Mouse (Mus musculus) skeletal muscle tissue, postnatal 0 days (tissue): Measurements from ENCODE around the gene Gm13043. TPM values are rescaled to one million over a fixed set of nuclear protein-coding genes. Genes with fewer than 3 reads are reported as not detected.

Experiments
- polyA plus RNA-seq: library from polyadenylated mRNA; unstranded; fragments of >200 nt; fragmentation: Nextera tagmentation; extraction: Ambion mirVana; gene quantifications from 2 replicates; pipeline ENCODE4 v1.2.1, GENCODE M21; 2015

Gm13043 gene
- polyA plus RNA-seq = not detected in 2 replicates

DNA sequence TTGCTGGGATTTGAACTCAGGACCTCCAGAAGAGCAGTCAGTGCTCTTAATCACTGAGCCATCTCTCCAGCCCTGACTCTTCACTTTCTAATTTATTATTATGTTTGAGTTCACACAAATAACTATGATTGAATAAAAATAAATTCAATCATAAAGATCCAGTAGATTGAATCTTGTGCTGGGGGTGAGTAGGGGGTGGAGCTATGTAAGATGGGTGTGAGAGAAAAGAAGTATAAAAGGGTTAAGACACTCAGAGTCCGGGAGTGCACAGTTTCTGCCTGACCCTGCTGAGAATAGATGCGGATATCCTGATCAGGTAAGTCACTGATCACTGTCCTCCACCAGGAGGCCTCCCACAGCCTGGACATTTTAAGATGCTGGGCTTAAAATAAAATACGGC is at the start of gene Gm13043:
Gene Gm13043, plus strand, starts transcription at position 301 of the 400 bp plus-strand sequence.

DNA sequence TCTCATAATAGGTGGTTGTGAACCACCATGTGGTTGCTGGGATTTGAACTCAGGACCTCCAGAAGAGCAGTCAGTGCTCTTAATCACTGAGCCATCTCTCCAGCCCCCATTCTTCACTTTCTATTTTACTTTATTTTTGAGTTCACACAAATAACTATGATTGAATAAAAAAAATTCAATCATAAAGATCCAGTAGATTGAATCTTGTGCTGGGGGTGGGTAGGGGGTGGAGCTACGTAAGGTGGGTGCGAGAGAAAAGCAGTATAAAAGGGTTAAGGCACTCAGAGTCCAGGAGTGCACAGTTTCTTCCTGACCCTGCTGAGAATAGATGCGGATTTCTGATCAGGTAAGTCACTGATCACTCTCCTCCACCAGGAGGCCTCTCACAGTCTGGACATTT is 24.5 kb downstream of the Gm13043 start, which contains the start of gene Gm13040:
Gene Gm13040, plus strand, starts transcription at position 301 of the 400 bp plus-strand sequence.

DNA sequence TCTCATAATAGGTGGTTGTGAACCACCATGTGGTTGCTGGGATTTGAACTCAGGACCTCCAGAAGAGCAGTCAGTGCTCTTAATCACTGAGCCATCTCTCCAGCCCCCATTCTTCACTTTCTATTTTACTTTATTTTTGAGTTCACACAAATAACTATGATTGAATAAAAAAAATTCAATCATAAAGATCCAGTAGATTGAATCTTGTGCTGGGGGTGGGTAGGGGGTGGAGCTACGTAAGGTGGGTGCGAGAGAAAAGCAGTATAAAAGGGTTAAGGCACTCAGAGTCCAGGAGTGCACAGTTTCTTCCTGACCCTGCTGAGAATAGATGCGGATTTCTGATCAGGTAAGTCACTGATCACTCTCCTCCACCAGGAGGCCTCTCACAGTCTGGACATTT is 40.3 kb downstream of the Gm13043 start, which contains the start of the genes BC080695 and Gm13057:
Gene BC080695, plus strand, starts transcription at position 301 of the 400 bp plus-strand sequence.
Gene Gm13057, plus strand, starts transcription at position 310 of the 400 bp plus-strand sequence.

Other genes with a start within 250 kb of the Gm13043 start
- gene Pdpn, start 211.8 kb upstream of the Gm13043 start, polyA plus RNA-seq = 38.2 and 39.6 TPM in 2 replicates
- gene Lrrc38, start 161.6 kb upstream of the Gm13043 start, polyA plus RNA-seq = 6.4 and 7.8 TPM in 2 replicates
- not detected in 2 replicates for gene Pramel1, start 116.9 kb upstream of the Gm13043 start, polyA plus RNA-seq
- 8.2 and 9.1 TPM in 2 replicates for gene Pramef8, start 98.9 kb upstream of the Gm13043 start, polyA plus RNA-seq
- not detected in 2 replicates for gene Oog4, start 61.0 kb upstream of the Gm13043 start, polyA plus RNA-seq
- not detected in 2 replicates for gene Gm13040, start 24.6 kb downstream of the Gm13043 start, polyA plus RNA-seq
- not detected in 2 replicates for gene BC080695, start 40.4 kb downstream of the Gm13043 start, polyA plus RNA-seq
- not detected in 2 replicates for gene Gm13057, start 40.4 kb downstream of the Gm13043 start, polyA plus RNA-seq
- not detected in 2 replicates for gene Gm13083, start 103.7 kb downstream of the Gm13043 start, polyA plus RNA-seq
- not detected in 2 replicates for gene Gm13088, start 145.9 kb downstream of the Gm13043 start, polyA plus RNA-seq
- gene Gm13089, start 191.4 kb downstream of the Gm13043 start, polyA plus RNA-seq = not detected in 2 replicates
- gene Gm13078, start 208.1 kb downstream of the Gm13043 start, polyA plus RNA-seq = not detected in 2 replicates